Mouse (Mus musculus) E14TG2a.4 (cell line): ENCODE data around the gene Capn11.

Source experiments
- CTCF ChIP-seq: conservative IDR thresholded peaks from 2 replicates; pipeline ENCODE4 v1.5.1; 2014; ENCODE audit warnings: low read length
- NANOG ChIP-seq: IDR thresholded peaks from 2 replicates; pipeline ENCODE4 v1.6.1; 2014; ENCODE audit warnings: borderline replicate concordance, low read length, mixed read lengths

- TF ChIP-seq CTCF (no peak), NANOG (no peak)
Observed at GRCm38 (mm10) chr17:45631940-45632339, 27.2 kb downstream of the Capn11 start.
